Mouse (Mus musculus): ENCODE measurements around the gene Zfp319. TPM values are rescaled to one million over a fixed set of nuclear protein-coding genes. Genes with fewer than 3 reads are reported as not detected.

Gene Zfp319
- total RNA-seq, 2 experiments from 2014 or later = 2.8 to 3.2 TPM

- DNase-seq (ENCODE audit: low spot score) = peak; percentile 78
These were observed 20.6 kb upstream of the Zfp319 start, which contains the start of gene Mmp15 for GRCm38 (mm10) chr8:95352151-95352870. Gene Mmp15, plus strand, starts transcription at chr8:95352268.

GRCm38 (mm10) chr8:95351461-95351860 is 19.7 kb upstream of the Zfp319 start:
- no peak for DNase-seq (ENCODE audit: low spot score)

DNA sequence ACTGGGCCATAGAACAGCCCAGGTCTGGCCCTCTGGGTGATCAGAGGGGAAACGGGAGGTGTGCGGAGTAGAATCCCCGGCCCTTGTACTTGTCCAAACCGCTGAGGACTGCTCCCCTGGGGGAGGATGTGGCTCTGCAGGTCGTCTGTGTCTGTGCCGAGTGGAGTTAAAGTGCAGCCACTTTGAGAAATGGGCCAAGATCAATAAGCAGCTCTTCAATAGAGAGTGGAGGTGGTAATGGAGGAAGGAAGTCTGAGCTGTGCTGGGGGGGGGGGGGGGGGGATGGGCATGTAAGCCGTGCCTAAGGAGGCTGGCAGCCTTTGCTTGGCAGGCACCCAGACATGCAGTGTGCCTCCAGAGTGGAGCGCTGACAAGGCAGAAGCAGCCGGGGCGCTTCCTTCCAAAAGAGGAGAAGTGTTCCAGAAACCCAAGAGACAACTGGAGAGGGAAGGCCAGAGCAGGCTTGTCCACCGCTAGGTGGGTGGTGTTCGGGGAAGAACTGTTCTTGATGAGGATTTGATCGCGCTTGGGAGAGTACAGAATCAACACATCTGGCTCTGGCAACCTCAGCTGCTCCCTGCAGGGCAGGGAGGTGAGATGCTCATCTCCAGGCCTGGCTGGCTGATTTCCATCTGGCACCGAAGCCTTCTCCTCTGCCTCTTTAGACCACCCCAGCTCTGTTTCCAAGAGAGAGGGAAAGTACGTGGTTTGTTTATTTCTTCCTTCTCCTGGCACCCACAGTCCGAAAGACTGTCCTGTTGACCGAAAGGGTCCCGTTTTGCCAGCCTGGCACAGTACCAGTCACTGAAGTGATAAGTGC is 17.3 kb upstream of the Zfp319 start:
- DNase-seq (ENCODE audit: low spot score) = peak; percentile 69

DNA sequence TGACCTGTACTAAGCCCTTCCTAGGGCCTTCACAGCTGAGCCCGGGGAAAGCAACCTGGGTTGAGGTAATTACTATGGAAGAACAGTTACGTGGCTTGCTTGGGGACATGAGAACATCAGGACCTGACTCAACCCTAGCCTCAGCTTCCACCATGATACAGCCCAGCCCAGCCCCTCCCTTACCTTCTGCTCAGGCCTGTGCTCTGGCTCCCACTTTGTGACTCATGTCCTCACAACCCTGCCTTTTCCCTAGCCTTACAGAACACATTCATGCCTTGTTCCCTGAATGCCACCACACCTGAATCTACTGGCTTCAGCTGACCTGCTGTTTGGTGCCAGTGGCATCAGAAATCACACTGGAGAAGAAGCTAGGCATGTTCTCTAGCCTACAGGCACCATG is 16.6 kb upstream of the Zfp319 start:
- DNase-seq (ENCODE audit: low spot score) = no peak

DNA sequence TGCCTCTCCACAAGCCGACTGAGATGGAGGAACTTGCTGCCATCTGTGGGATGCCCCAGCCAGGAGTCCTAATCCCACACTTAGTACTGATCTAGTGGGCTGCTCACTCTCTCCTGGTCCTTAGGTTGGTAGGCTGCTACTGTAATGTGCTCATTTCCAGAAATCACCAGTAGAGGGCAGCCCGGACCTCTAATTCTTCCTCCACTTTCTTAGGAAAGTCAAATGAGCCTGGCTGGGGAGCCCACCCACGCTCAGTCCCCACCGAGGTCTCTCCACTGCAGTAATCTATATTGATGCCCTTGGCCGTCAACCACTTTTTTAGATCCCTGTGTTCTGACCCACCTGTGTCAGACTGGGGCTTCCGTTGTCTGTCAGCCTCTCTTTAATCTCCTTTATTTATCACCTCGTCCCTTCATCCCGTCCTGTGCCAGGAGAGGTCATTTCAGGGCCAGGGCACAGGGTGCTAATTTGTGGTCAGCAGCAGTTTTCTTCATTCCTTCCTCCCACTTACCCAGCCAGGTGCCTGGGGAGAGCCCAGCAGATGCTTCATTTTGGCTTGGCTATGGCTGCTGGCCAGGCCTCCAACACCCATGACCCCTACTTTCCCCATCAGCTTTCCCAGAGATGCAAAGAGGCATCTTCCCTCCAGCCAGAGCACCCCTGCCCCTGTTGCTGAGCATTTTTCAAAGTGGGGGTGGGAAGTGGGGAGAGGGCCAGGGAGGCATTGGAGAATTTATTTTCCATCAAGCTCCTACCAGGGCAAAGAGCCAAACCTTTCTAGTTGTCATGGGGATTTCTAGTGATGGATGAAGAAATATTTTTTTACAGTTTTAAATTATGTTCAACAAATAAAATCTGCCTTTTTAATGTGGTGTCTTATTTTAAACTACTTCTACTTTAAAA is 15.1 kb upstream of the Zfp319 start:
- peak; percentile 72 for DNase-seq (ENCODE audit: low spot score)

GRCm38 (mm10) chr8:95344668-95345067 is 12.9 kb upstream of the Zfp319 start:
- no peak for DNase-seq (ENCODE audit: low spot score)

GRCm38 (mm10) chr8:95341721-95342120 is 10.0 kb upstream of the Zfp319 start:
- no peak for DNase-seq (ENCODE audit: low spot score)

GRCm38 (mm10) chr8:95336363-95336762 is 4.6 kb upstream of the Zfp319 start:
- no peak for DNase-seq (ENCODE audit: low spot score)

DNA sequence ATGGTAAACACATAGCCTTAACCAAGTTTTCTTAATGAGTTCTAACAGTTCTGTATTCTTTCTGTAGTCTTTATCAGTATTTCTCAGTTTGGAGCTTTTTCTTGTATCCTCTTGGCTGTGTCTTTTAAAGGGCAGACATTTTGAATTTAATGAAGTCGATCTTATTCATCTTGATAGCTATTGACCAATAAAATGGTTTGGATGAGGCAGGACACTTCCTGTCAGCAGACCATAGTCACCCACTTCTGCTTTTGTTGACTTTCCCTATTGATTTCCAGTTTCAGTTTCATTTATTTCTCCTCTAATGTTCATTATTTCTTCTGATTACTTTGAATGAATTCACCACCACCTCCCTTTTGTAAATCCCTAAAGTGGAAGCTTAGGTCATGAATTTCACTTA is 4.0 kb upstream of the Zfp319 start:
- DNase-seq (ENCODE audit: low spot score) = no peak

GRCm38 (mm10) chr8:95332437-95333199 is 868 bp upstream of the Zfp319 start:
- no peak for DNase-seq (ENCODE audit: low spot score)

DNA sequence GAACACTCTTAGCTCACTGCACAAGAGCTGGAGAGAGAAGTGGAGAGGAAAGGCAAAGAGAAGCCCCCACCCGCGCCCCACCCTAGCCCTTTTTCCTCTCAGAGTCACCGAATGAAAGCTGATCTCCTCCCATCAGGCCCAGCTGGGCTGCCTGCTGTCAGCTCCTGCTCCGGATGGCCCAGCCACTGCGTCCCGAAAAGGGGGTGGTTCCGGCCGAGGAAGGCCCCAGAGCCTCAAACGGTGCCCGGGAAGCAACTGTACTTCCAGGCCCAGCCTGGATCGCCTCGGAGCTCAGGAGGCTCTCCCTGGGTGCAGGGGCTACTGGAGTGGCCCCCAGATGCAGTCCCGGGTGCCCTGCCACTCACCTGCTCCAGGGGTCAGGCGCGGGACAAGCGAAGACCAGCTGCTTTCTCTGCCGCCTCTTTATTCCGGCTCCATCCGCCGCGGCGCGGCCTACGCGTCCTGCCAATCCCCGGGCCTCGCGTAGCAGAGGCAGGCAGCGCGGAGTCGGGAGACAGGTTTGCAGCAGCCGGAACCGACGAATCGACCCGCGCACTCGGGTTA is 512 bp downstream of the Zfp319 start:
- DNase-seq (ENCODE audit: low spot score) = no peak

DNA sequence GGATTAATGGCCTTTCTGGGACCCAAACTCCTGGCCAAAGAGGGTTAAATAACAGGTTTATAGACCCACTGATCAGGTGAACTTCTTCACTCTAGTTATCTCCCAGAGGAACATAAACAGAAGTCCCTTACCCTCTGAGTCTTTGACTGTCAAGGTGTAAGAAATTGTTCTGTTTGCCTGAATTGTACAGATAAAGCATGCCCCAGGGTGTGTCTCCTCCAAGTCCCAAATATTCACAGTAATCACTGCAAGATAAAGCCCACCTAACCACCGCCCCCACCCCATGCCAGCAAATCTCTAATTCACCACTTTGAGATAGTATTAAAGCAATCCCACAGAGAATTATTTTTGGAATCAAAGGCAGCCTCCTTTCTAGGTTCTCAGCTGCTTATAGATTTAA is 1.4 kb downstream of the Zfp319 start:
- DNase-seq (ENCODE audit: low spot score) = no peak

DNA sequence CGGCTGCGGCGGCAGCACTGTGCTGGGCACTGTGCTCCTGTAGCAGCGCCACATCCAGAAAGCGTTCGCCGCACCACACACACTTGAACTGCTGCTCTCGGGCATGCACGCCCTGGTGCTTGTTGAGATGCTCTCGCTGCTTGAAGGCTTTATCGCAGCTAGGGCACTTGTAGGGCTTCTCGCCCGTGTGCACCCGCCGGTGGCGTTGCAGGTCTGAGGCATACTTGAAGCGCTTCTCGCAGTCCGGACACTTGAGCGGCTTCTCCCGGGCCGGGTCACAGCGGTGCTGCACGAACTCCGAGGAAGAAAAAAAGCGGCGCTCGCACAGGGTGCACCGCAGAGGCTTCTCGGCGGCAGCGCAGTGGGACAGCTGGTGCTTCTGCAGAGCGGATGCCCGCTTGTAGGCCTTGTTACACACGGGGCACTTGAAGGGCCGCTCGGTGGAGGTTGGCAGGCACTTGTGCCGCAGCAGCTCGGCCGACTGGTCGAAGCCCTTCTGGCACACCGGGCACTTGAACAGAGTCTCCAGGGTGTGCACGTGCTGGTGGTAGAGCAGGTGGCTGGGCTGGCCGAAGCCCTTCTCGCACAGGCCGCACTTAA is 3.8 kb downstream of the Zfp319 start:
- no peak for DNase-seq (ENCODE audit: low spot score)

DNA sequence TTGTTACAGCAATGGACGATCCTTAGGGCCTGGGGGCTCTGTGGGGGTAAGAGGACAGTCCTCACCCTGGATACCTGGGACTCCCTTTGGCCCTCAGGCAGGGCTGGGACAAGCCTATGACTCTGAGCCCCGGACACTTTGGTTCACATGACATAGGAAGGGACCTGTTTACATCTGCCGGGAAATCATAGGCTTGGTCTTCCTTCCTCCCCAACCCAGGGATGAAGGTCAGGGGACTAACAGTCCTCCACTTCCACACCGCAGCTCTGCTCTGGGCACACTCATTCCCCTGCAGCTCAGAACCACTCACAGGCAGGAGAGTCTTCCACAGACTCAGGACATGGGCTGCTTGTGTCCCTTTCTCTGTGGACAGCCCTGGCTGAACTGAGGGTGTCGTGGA is 4.9 kb downstream of the Zfp319 start:
- no peak for DNase-seq (ENCODE audit: low spot score)

DNA sequence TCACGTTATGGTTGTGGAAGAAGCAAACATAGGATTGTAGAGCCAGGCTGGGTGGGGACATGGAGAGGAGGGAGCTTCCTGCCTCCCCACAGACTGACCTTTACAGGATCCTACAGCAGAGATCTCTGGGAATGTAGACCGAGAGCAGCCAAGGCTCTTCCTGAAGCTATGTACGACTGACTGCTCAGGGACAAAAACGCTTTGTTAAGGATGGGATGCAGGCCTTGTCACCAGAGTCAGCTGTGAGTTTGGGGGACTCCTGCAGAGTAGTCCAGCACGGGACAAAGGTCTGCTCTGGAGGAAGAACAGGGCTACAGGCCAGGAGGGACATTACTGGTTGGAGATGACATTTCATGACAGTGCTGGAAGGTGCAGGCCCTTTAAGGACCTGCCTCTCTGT is 7.1 kb downstream of the Zfp319 start:
- no peak for DNase-seq (ENCODE audit: low spot score)

- no peak for DNase-seq (ENCODE audit: low spot score)
These were observed 8.5 kb downstream of the Zfp319 start for GRCm38 (mm10) chr8:95323201-95323600.

GRCm38 (mm10) chr8:95320224-95321139 is 11.3 kb downstream of the Zfp319 start:
- peak; percentile 35 for DNase-seq (ENCODE audit: low spot score)

DNA sequence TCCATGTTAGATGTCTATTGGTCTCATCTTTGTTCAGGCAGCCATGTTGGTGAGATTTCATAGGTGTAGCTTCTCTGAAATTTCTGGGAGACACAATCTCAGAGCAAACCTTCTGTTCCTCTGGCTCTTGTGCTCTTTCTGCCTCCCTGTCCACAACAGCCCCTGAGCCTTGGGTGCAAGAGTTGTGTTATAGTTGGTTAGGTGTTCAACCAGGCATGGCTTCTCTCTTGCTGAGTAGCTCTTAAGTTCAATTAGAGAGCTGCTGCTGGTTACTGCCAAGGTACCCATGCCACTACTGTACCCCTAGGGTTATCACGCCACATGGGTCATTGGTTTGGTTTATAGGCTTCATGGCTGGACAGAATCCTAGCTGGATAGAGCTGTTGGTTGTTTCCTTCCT is 16.4 kb downstream of the Zfp319 start:
- no peak for DNase-seq (ENCODE audit: low spot score)

DNA sequence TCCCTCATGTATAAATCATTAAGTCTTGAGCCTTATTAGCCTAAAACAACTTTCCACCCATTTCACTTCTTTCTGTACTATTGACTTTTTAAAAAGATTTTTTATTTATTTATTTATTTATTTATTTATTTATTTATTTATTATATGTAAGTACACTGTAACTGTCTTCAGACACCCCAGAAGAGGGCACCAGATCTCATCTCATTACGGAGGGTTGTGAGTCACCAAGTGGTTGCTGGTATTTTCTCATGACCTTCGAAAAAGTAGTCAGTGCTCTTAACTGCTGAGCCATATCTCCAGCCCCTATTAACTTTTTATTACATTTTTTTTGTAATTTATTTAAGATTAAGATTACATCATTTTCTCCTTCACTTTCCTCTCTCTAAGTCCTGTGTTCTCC is 17.0 kb downstream of the Zfp319 start:
- DNase-seq (ENCODE audit: low spot score) = no peak

Data from gastrocnemius, adult 18-20 months (tissue).